Mouse (Mus musculus) left cerebral cortex, postnatal 4 days (tissue): ENCODE measurements at regions not wholly inside any gene's neighbourhood (a gene's known extent, or its start where the extent isn't known, plus 50 kb on each side); places are given as distances from the start of the nearest gene placed in this dataset.

Experiments
- DNase-seq: peaks from one replicate; pipeline ENCODE4 v3.0.0-alpha.2; 2022
- intact Hi-C: fragments of 180-260 bp; cut with DNase I; formaldehyde crosslinking; loops from one replicate; pipeline ENCODE4 v1.15.1; 2025

DNA sequence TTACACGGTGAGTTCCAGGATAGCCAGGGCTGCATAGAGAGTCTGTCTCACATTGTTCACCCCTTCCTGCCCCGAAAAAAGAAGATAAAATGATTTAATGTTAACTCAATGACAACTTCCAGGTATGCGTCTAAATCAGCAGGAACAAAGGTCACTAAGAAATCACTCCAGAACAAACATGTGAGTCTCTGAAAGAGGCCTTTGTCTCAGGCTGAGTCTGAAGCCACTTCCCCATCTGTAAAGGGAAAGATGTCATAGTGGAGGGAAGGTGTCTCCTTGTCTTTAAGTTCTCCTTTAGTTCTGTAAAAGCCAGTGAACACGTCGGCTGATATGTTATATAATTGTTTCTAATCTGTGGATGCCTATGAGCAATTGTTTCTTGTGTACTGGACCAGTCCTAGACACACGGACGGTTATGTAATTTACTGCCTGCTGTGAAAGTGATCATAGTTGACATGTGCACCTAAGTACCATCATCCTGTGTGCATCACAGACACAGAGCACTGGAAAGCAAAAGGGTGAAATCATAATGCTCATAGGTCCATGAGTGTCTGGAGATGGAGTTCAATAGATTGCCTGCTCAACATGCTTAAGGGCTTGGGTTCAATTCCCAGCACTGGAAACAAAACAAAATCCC is 76.3 kb downstream of the Asb13 start:
- DNase-seq = no peak
- intact Hi-C loops = no loop called here

DNA sequence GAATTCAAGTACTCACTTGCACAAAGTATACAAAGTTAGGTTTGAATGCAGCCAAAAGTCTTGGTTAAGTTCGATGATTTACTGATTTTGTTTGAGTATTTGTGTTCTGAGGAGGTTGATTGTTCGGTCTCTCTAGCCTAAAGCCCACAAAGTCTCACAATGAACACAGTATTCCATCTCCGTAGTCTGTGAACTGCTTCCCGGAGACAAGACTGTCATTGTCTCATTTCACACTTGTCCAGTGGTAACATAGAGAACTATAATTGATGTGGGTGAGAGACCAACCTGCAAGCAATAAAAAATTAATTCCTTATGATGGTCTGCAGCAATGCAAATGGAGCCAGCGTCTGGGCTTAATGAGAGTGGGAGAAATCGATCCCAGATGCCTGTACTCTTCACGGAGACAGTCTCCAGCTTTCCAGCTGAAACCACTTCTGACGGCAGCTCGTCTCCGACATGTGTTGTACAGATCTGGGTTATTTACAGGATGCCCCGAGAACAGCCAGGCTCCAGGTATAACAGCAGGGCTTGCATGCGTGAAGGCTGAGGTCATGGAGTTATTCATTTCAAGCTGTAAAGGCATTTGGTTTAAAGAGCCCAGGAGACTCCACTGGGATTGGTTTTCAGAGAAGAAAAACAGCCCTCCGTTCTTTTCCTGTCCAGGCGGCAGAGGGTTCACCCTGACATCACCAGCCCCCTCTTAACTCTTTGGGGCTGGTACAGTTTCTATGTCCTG is 75.2 kb downstream of the Asb13 start:
- intact Hi-C loops = no loop called here
- no peak for DNase-seq
